Mouse (Mus musculus): ENCODE data around the gene Pax3. TPM values are rescaled to one million over a fixed set of nuclear protein-coding genes. Genes with fewer than 3 reads are reported as not detected.

Pax3 gene
- polyA plus RNA-seq (2015; fragmentation: Nextera tagmentation; extraction: Ambion mirVana), result 0.19 and 0.70 TPM in 2 replicates

GRCm38 (mm10) chr1:78196751-78197311, at the start of gene Pax3:
Gene Pax3, minus strand, starts transcription at chr1:78197134.
- Histone ChIP-seq H3K4me2 (replicated peaks) (no peak within 1 kb of the TSS; the same call in 1 of the 2 replicates), H3K36me3 (no peaks in the 10 kb centered on the region), H3K4me1 (peaks cover 9% of the 10 kb centered on the region), H3K9ac (replicated peaks) (no peak within 1 kb of the TSS), H3K27me3 (peaks cover 94% of the 10 kb centered on the region), H3K27ac (replicated peaks) (no peak within 1 kb of the TSS), H3K9me3 (no peaks in the 10 kb centered on the region), H3K4me3 (peak within 1 kb of the TSS; percentile 16)
- peak; percentile 44; the same call in 1 of the 2 replicates for ATAC-seq (replicated peaks)
- WGBS, result under 1% methylated on average over 36 of the region's 37 CpGs

- Histone ChIP-seq H3K9ac (replicated peaks) (no peak overlapping the region), H3K36me3 (no peaks in the 10 kb centered on the region), H3K4me3 (no peak overlapping the region), H3K4me2 (replicated peaks) (no peak overlapping the region), H3K27me3 (no peaks in the 10 kb centered on the region), H3K9me3 (no peaks in the 10 kb centered on the region), H3K27ac (replicated peaks) (no peak overlapping the region), H3K4me1 (no peaks in the 10 kb centered on the region)
- no peak for ATAC-seq (replicated peaks)
- 85% methylated on average over 5 of the region's 5 CpGs for WGBS
These were observed 37.4 kb upstream of the Pax3 start for GRCm38 (mm10) chr1:78234306-78234705.

- no peak overlapping the region for H3K9ac ChIP-seq (replicated peaks)
- no peaks in the 10 kb centered on the region for H3K9me3 ChIP-seq
- no peaks in the 10 kb centered on the region for H3K4me1 ChIP-seq
- H3K36me3 ChIP-seq, result no peaks in the 10 kb centered on the region
- no peak overlapping the region for H3K27ac ChIP-seq (replicated peaks)
- WGBS, result 56% methylated on average over 10 of the region's 10 CpGs
- no peaks in the 10 kb centered on the region for H3K27me3 ChIP-seq
- H3K4me2 ChIP-seq (replicated peaks), result no peak overlapping the region
- ATAC-seq (replicated peaks), result no peak
- no peak overlapping the region for H3K4me3 ChIP-seq
These were observed 35.1 kb upstream of the Pax3 start for GRCm38 (mm10) chr1:78231901-78232546.

- no peaks in the 10 kb centered on the region for H3K27me3 ChIP-seq
- no peaks in the 10 kb centered on the region for H3K4me1 ChIP-seq
- no peak overlapping the region for H3K27ac ChIP-seq (replicated peaks)
- H3K4me3 ChIP-seq, result no peak overlapping the region
- ATAC-seq (replicated peaks), result no peak
- H3K9me3 ChIP-seq, result no peaks in the 10 kb centered on the region
- H3K9ac ChIP-seq (replicated peaks), result no peak overlapping the region
- no peaks in the 10 kb centered on the region for H3K36me3 ChIP-seq
- no peak overlapping the region for H3K4me2 ChIP-seq (replicated peaks)
These were observed 32.9 kb upstream of the Pax3 start for GRCm38 (mm10) chr1:78229801-78230200.

- ATAC-seq (replicated peaks), result no peak
- no peaks in the 10 kb centered on the region for H3K4me1 ChIP-seq
- no peak overlapping the region for H3K27ac ChIP-seq (replicated peaks)
- H3K4me2 ChIP-seq (replicated peaks), result no peak overlapping the region
- H3K9me3 ChIP-seq, result no peaks in the 10 kb centered on the region
- H3K27me3 ChIP-seq, result no peaks in the 10 kb centered on the region
- no peak overlapping the region for H3K4me3 ChIP-seq
- H3K36me3 ChIP-seq, result no peaks in the 10 kb centered on the region
- WGBS, result 76% methylated on average over 5 of the region's 5 CpGs
- no peak overlapping the region for H3K9ac ChIP-seq (replicated peaks)
These were observed 31.8 kb upstream of the Pax3 start for GRCm38 (mm10) chr1:78228771-78229170.

GRCm38 (mm10) chr1:78218057-78218780, 21.3 kb upstream of the Pax3 start:
- peaks cover 27% of the 10 kb centered on the region for H3K4me1 ChIP-seq
- no peaks in the 10 kb centered on the region for H3K36me3 ChIP-seq
- 2% methylated on average over 19 of the region's 19 CpGs for WGBS
- H3K27me3 ChIP-seq, result peaks cover 86% of the 10 kb centered on the region
- peak; percentile 25; the same call in 1 of the 2 replicates for ATAC-seq (replicated peaks)
- H3K9ac ChIP-seq (replicated peaks), result no peak overlapping the region
- H3K4me2 ChIP-seq (replicated peaks), result 0 out of 2 replicates have a peak overlapping the region, but pooled peaks have one; percentile 6
- H3K27ac ChIP-seq (replicated peaks), result no peak overlapping the region
- no peak overlapping the region for H3K4me3 ChIP-seq
- H3K9me3 ChIP-seq, result no peaks in the 10 kb centered on the region

GRCm38 (mm10) chr1:78217151-78218034, 20.5 kb upstream of the Pax3 start:
- H3K27me3 ChIP-seq, result peaks cover 94% of the 10 kb centered on the region
- H3K9me3 ChIP-seq, result no peaks in the 10 kb centered on the region
- H3K27ac ChIP-seq (replicated peaks), result no peak overlapping the region
- peak overlapping the region; percentile 41 for H3K9ac ChIP-seq (replicated peaks)
- no peaks in the 10 kb centered on the region for H3K36me3 ChIP-seq
- peaks cover 27% of the 10 kb centered on the region for H3K4me1 ChIP-seq
- WGBS, result under 1% methylated on average over 67 of the region's 79 CpGs
- peak overlapping the region; percentile 97 for H3K4me2 ChIP-seq (replicated peaks)
- H3K4me3 ChIP-seq, result peak overlapping the region; percentile 52
- ATAC-seq (replicated peaks), result peak; percentile 76

GRCm38 (mm10) chr1:78216509-78217141, 19.7 kb upstream of the Pax3 start:
- H3K27me3 ChIP-seq, result peaks cover 99% of the 10 kb centered on the region
- H3K36me3 ChIP-seq, result no peaks in the 10 kb centered on the region
- peak overlapping the region; percentile 41 for H3K9ac ChIP-seq (replicated peaks)
- peaks cover 27% of the 10 kb centered on the region for H3K4me1 ChIP-seq
- no peak overlapping the region for H3K27ac ChIP-seq (replicated peaks)
- ATAC-seq (replicated peaks), result 0 out of 2 replicates have a peak, but pooled peaks have one; percentile 57
- under 1% methylated on average over 70 of the region's 79 CpGs for WGBS
- H3K4me2 ChIP-seq (replicated peaks), result peak overlapping the region; percentile 97
- H3K9me3 ChIP-seq, result no peaks in the 10 kb centered on the region
- H3K4me3 ChIP-seq, result peak overlapping the region; percentile 52

GRCm38 (mm10) chr1:78215749-78216508, 19.0 kb upstream of the Pax3 start:
- Histone ChIP-seq H3K4me1 (peaks cover 27% of the 10 kb centered on the region), H3K4me3 (peak overlapping the region; percentile 52), H3K9ac (replicated peaks) (no peak overlapping the region), H3K4me2 (replicated peaks) (peak overlapping the region; percentile 97), H3K9me3 (no peaks in the 10 kb centered on the region), H3K27me3 (peaks cover 100% of the 10 kb centered on the region), H3K27ac (replicated peaks) (no peak overlapping the region), H3K36me3 (no peaks in the 10 kb centered on the region)
- under 1% methylated on average over 36 of the region's 36 CpGs for WGBS
- no peak for ATAC-seq (replicated peaks)

- Histone ChIP-seq H3K9me3 (no peaks in the 10 kb centered on the region), H3K36me3 (no peaks in the 10 kb centered on the region), H3K4me1 (peaks cover 5% of the 10 kb centered on the region), H3K9ac (replicated peaks) (no peak overlapping the region), H3K27me3 (peaks cover 100% of the 10 kb centered on the region), H3K27ac (replicated peaks) (no peak overlapping the region), H3K4me2 (replicated peaks) (no peak overlapping the region), H3K4me3 (no peak overlapping the region)
- 4% methylated on average over 5 of the region's 5 CpGs for WGBS
- ATAC-seq (replicated peaks), result no peak
These were observed 14.1 kb upstream of the Pax3 start for GRCm38 (mm10) chr1:78211041-78211440.

- no peak overlapping the region for H3K4me2 ChIP-seq (replicated peaks)
- H3K9me3 ChIP-seq, result no peaks in the 10 kb centered on the region
- no peak overlapping the region for H3K9ac ChIP-seq (replicated peaks)
- H3K27ac ChIP-seq (replicated peaks), result no peak overlapping the region
- H3K4me1 ChIP-seq, result peaks cover under 1% of the 10 kb centered on the region; the same call in 1 of the 2 replicates
- no peak overlapping the region for H3K4me3 ChIP-seq
- H3K36me3 ChIP-seq, result no peaks in the 10 kb centered on the region
- H3K27me3 ChIP-seq, result peaks cover 100% of the 10 kb centered on the region
- under 1% methylated on average over 15 of the region's 15 CpGs for WGBS
- ATAC-seq (replicated peaks), result no peak
These were observed 13.6 kb upstream of the Pax3 start for GRCm38 (mm10) chr1:78210568-78210967.

Data from forebrain, embryonic 15.5 days (tissue).